Mouse (Mus musculus): ENCODE data around the gene Meis1.

GRCm38 (mm10) chr11:19007541-19008424 lies 11.0 kb downstream of the Meis1 start:
- no peak for TF ChIP-seq CTCF (IDR thresholded peaks at IDR 0.05; ENCODE audit: borderline replicate concordance, insufficient read depth, low read length)
- TF ChIP-seq POLR2A (IDR thresholded peaks at IDR 0.05; ENCODE audit: low read depth, low read length): no peak

All from embryonic fibroblast, embryonic 13.5 days (primary cell).